Comparison of ENCODE assay signal across 9 mouse cellular contexts in genomic region chr3:37934905-37935708, GRCm38 (mm10).
DNase-seq lines count a peak whose midpoint lies in the region; ATAC-seq and TF ChIP-seq lines count a peak whose summit lies in the region.
"Had no signal": no experiment of that assay in that cellular context is flagged by ENCODE, and none has a peak within 500 bp of the region (broad histone marks: within the 10 kb centered on the region; RNA-seq: fewer than 3 reads in every experiment).

No protein-coding gene starts in this region.

- peak overlapping the region; percentile 88 for H3K27ac ChIP-seq in kidney, postnatal 0 days
- peak overlapping the region; percentile 45 for H3K27ac ChIP-seq in neural tube, embryonic 15.5 days (replicated peaks)

- H3K27me3 ChIP-seq in kidney, postnatal 0 days (ENCODE audit: insufficient read depth, low read length): no peaks in the 10 kb centered on the region
- no peaks in the 10 kb centered on the region for H3K27me3 ChIP-seq in neural tube, embryonic 15.5 days (replicated peaks)

- H3K4me3 ChIP-seq in kidney, postnatal 0 days (replicated peaks; ENCODE audit: low read depth, low read length): no peak overlapping the region
- H3K4me3 ChIP-seq in neural tube, embryonic 15.5 days (replicated peaks): no peak overlapping the region
- H3K4me3 ChIP-seq: megakaryocyte, embryonic 14.5 days had no signal

- TF ChIP-seq CTCF in kidney, postnatal 0 days (IDR thresholded peaks at IDR 0.05; ENCODE audit: low read depth): no peak

- H3K9me3 ChIP-seq in kidney, postnatal 0 days (replicated peaks; ENCODE audit: low read length): no peaks in the 10 kb centered on the region
- no peaks in the 10 kb centered on the region for H3K9me3 ChIP-seq in neural tube, embryonic 15.5 days (replicated peaks)
- H3K9me3 ChIP-seq: megakaryocyte, embryonic 14.5 days had no signal

- peak; percentile 47 for DNase-seq in adrenal gland, adult 2 months
- DNase-seq in adrenal gland, adult 18-20 months (ENCODE audit: low spot score in 2 of 2): no peak
- peak; percentile 23 for DNase-seq in urinary bladder, postnatal 14 days (ENCODE audit: low spot score)
- no peak for DNase-seq in urinary bladder, postnatal 10 days (ENCODE audit: low spot score)
- DNase-seq in kidney, postnatal 0 days (ENCODE audit: low spot score): peak; percentile 76
- DNase-seq in frontal cortex, postnatal 25 days (ENCODE audit: low spot score in 2 of 2): no peak

- no peak for ATAC-seq in kidney, postnatal 0 days (replicated peaks; ENCODE audit: low FRiP score, low read depth)
- ATAC-seq in neural tube, embryonic 15.5 days (ENCODE audit: low FRiP score): 0 out of 2 replicates have a peak, but pooled peaks have one; percentile 28
- no peak for ATAC-seq in erythroid progenitor cell, adult 5-6 weeks (replicated peaks; ENCODE audit: low FRiP score, poor library complexity, severe bottlenecking)

- H3K36me3 ChIP-seq in kidney, postnatal 0 days (ENCODE audit: insufficient read depth, low read length): no peaks in the 10 kb centered on the region
- no peaks in the 10 kb centered on the region for H3K36me3 ChIP-seq in neural tube, embryonic 15.5 days

- peaks cover 31% of the 10 kb centered on the region for H3K4me1 ChIP-seq in kidney, postnatal 0 days (replicated peaks; ENCODE audit: insufficient read depth, low read length)
- H3K4me1 ChIP-seq in neural tube, embryonic 15.5 days: peaks cover 19% of the 10 kb centered on the region

- no peak overlapping the region for H3K9ac ChIP-seq in kidney, postnatal 0 days (ENCODE audit: low read depth, low read length)
- H3K9ac ChIP-seq in neural tube, embryonic 15.5 days (replicated peaks): no peak overlapping the region

- 25% methylated on average over 10 of the region's 10 CpGs for WGBS in kidney, postnatal 0 days
- WGBS in neural tube, embryonic 15.5 days: 44% methylated on average over 10 of the region's 10 CpGs

- H3K4me2 ChIP-seq in kidney, postnatal 0 days (ENCODE audit: low read length): no peak overlapping the region
- no peak overlapping the region for H3K4me2 ChIP-seq in neural tube, embryonic 15.5 days

Comparison
In these comparisons a context has a peak if more than half of its experiments do, and no peak if none do; other contexts are left out.
1. DNase-seq: peak in adrenal gland, adult 2 months (single experiment), urinary bladder, postnatal 14 days (single experiment) and kidney, postnatal 0 days (single experiment); none in adrenal gland, adult 18-20 months (0 of 2), urinary bladder, postnatal 10 days (single experiment) and frontal cortex, postnatal 25 days (0 of 2).